Mouse (Mus musculus): Measurements from ENCODE around the gene Cdadc1.
"Not testable (repeated sequence)": the region's sequence is repeated elsewhere in the genome, so short reads cannot be mapped to it uniquely, and the experiment has no call there.

Gene Cdadc1

DNA sequence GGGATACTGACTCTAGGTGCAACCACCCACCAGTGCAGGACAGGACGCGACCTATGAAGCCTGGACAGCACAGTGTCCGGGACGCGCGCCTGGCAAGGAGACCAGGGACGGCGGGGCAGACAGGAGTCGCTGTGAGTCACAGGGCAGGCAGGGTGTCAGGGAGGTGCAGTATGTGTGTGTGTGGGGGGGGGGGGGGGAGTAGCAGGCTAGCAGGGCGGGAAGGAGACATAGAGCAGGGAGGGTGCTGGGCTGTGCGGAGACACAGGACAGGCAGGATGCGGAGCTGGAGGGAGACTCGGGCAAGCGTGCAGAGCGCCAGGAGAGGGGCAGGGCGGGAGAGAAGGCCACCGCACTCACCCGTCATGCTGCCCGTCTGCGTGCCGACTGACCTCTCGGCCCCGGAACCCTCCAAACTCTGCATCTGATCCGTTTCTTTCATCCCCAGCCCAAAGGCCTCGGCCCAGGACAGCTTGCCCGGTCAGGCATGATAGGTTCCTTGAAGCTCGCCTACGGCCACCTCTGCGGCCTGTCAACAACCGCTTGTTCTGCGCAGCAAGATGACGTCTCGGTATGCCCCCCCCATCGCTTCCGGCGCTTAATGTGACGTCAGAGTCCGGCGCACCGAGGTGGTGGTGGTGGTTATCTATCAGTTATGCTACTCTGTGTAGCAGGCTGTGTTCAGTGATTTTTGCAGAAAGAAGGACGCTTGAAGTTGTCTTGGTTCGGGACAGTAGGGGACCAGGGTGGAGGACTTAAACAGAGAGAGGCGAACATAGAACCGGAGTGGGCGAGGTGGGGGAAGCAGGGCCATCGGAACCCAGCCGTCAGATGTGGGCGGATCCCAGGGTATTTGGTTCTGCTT lies at the start of gene Cdadc1:
Gene Cdadc1, minus strand, starts transcription at position 562 of the 862 bp plus-strand sequence.
- in situ Hi-C loops (cut with MboI, MseI) = no loop called here

- in situ Hi-C loops (cut with MboI, MseI) = no loop called here
These were observed 49.3 kb upstream of the Cdadc1 start for GRCm38 (mm10) chr14:59646826-59647697.

- in situ Hi-C loops (cut with MboI, MseI) = no loop called here
These were observed 47.1 kb upstream of the Cdadc1 start for GRCm38 (mm10) chr14:59644896-59645295.

DNA sequence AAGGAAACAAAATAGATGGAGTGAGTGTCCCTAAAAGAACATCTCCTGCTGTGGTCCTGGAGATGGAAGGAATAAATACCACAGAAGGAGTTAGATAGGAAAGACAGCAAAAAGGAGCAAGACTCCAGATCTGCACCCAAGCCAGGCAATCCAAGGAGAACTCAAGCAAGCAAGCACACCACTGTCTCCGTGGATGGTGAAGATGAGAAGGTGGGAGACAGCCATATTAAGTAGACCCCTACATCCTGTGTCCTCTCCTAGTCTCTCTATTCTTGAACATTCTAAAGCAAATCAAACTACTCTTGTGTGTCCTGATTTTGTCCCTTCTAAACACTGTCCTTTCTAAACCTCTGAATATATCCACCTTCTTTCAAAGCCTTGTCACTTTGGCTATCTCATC lies 46.4 kb upstream of the Cdadc1 start:
- in situ Hi-C loops (cut with MboI, MseI) = no loop called here

GRCm38 (mm10) chr14:59643582-59643981 lies 45.8 kb upstream of the Cdadc1 start:
- in situ Hi-C loops (cut with MboI, MseI) = no loop called here

DNA sequence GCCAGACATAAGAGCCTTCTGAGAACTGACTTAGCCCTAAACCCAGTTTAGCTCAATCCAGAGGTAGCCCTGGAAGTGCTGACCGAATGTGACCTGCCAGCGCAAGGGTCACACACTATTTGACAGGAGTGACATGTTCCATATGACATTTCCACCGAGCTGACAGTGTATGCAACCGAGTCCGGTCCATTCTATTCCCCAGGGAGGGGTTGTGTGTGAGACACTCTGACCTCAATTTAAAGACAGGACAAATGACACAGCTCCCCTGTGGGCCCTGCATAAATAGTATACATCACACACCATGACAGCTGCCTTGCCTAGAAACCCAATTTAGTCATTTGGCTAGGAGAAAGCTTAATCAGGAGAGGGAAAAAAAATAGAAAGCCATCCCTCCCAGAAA lies 44.1 kb upstream of the Cdadc1 start:
- in situ Hi-C loops (cut with MboI, MseI) = no loop called here

DNA sequence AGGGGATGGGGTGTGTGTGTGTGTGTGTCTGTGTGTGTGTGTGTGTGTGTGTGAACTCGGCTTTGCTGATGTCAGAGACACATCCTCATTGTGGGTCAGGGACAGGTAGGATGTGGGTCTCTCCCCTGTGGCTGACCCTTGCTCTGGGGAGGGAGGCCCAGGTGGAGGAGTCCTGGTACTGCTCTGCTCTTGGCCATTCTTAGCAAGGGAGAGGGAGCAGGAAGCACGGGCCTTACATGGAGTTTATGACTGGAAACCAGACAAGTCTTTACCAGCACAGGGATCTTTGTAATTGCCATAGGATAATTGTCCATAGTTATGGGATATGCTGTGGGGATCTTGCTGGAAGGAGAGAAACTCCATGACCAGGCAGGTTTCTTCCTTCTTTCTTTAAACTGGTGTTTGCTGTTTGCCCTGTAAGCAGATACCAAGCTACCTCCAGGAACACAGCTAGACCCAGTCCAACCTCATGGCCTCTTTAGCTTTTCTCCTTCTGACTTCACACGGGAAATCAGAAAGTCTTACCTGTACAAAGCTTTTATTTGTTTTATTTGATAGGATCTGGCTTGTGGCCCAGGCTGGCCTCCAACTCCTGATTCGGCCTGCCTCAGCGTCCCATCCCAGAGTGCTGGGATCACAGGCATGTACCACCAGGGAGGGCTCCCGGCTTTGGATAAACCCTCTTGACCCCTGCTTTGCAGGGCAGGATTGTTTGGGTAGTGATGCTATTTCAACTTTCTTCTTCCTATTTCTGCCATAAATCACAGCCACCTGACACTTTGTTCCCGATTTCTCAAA lies 41.3 kb upstream of the Cdadc1 start:
- in situ Hi-C loops (cut with MboI, MseI) = no loop called here

- in situ Hi-C loops (cut with MboI, MseI) = no loop called here
These were observed 36.2 kb upstream of the Cdadc1 start for GRCm38 (mm10) chr14:59633988-59634387.

DNA sequence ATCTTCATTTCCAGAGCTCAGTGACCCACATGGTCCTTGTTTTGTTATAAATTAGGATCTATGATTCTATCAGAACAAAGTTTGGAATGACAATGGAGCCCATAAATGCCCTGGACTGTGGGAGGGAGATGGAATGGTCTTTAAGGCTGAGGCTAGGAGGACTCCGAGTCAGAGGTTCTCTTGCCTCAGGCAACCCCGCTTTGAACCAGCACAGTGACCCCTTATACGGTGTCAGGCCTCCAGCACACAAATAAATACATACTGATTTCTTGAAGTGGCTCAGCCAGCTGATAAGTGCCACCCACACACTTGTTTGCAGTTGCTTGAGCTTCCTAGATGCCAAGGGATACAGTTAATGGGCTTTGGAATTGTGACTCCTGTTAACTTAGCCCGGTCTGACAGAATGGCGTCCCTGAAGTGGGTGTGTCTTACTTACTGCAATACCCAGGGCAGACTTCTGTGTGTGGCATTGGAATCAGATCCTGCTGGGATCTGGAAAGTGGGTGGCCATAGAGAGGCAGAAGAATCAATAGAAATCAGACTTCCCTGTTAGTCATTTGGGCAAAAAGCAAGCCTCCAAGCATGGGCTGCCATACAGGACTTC lies 35.6 kb upstream of the Cdadc1 start:
- in situ Hi-C loops (cut with MboI, MseI) = no loop called here

GRCm38 (mm10) chr14:59632067-59632466 lies 34.3 kb upstream of the Cdadc1 start:
- in situ Hi-C loops (cut with MboI, MseI) = no loop called here

DNA sequence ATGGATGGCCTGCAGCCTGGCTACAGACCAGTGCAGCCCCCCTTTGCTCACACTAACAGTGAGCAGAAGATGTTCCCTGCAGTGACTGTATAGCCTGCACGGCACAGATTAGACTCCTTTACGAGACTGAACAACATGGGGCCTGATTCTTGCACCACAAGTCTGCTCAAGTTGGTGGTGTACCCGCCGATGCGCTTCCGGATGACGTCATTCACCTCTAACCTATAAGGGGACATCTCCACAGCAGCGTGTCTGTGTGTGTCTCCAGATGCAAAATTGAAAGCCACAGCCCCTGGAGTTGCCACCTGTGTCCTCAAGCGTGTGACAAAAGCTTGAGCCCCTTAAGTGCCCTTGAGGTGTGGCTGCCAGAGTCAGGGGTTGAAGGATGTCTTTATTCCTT lies 32.3 kb upstream of the Cdadc1 start:
- in situ Hi-C loops (cut with MboI, MseI) = no loop called here

GRCm38 (mm10) chr14:59629308-59629707 lies 31.5 kb upstream of the Cdadc1 start:
- in situ Hi-C loops (cut with MboI, MseI) = no loop called here

- in situ Hi-C loops (cut with MboI, MseI) = no loop called here
These were observed 30.1 kb upstream of the Cdadc1 start for GRCm38 (mm10) chr14:59627823-59628222.

DNA sequence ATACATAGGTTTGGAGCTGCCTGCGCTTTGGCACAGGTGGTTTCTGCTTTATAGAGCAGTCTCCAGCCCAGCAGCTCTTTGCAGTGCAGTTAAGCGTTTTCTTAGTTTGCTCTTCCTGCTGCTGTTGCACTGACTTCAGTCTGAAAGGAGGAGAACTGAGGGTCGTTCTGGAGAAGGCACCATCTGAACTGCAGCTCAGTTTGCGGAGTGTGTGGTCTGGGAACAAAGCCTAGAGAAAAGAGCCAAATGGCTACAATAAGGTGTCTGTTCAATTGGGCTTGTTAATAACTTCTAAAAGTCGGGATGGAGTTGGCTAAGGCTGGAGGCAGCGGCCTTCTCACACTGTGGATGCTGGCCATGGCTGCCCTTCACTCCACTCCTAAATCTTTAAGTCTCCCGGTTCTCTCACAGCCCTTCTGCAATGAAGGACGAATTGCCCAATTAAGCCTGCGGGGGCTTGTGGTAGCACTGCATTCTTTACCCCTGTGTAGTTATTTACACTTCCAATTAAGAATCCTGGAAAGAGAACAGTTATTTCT lies 29.5 kb upstream of the Cdadc1 start:
- in situ Hi-C loops (cut with MboI, MseI) = no loop called here

GRCm38 (mm10) chr14:59626711-59627110 lies 29.0 kb upstream of the Cdadc1 start:
- in situ Hi-C loops (cut with MboI, MseI) = no loop called here

DNA sequence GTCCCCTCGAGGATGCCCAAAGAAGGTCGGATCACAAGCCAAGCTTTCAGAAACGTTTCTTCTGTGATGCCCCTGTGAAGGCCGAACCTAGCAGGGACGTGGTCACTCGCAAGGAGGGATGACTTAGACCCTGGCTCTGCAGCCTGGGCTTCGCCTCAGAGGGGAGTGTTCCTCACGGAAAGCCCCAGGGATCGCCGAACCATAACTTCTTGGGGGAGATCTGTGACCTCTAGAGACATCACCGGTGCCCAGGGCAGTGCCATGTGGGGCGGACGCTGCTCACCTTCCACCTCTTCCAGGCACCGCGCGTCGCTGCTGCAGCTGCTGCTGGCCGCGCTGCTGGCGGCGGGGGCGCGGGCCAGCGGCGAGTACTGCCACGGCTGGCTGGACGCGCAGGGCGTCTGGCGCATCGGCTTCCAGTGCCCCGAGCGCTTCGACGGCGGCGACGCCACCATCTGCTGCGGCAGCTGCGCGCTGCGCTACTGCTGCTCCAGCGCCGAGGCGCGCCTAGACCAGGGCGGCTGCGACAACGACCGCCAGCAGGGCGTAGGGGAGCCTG lies 28.1 kb upstream of the Cdadc1 start:
- in situ Hi-C loops (cut with MboI, MseI) = no loop called here

- in situ Hi-C loops (cut with MboI, MseI) = no loop called here
These were observed 27.5 kb upstream of the Cdadc1 start, which contains the start of gene Shisa2 for GRCm38 (mm10) chr14:59625158-59625805. Shisa2 (plus strand) TSS chr14:59625308.

DNA sequence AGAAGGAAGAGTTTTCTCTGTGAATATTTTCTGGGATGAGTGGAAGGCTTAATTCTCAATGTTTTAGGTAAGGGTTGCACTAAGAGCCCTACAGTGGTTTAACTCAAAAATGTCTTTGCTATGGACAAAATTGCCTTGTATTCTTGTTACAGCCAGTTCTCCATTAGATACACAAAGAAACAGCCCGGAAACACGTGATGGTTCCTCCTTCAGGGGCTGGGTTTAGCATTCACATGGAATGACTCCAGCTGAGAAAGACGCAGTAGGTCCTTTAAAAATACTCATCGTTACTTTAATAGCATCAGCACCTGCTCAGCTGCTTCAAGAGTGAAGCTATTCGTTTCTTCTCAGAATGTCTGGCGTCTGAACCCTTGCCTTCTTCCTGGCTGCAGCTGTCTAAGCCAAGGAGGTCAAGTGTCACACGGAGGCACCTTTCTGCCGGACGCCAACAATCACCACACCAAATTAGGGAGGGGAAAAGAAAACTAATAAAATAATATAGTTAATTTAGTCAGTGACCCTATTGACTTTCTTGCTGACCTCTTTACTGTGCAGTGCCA lies 26.6 kb upstream of the Cdadc1 start:
- in situ Hi-C loops (cut with MboI, MseI) = no loop called here

- in situ Hi-C loops (cut with MboI, MseI) = no loop called here
These were observed 19.0 kb upstream of the Cdadc1 start for GRCm38 (mm10) chr14:59616802-59617201.

GRCm38 (mm10) chr14:59614149-59614548 lies 16.4 kb upstream of the Cdadc1 start:
- in situ Hi-C loops (cut with MboI, MseI) = not testable (repeated sequence)

Data from T-helper 1 cell (primary cell).